Mouse (Mus musculus) heart, postnatal 0 days (tissue): ENCODE data around the gene Alk.

Source experiments
- CTCF ChIP-seq: IDR thresholded peaks from 2 replicates; pipeline ENCODE4 v1.5.1; 2016; ENCODE audit warnings: antibody characterized with exemption, control low read depth, low read depth
- EP300 ChIP-seq: IDR thresholded peaks from 2 replicates; pipeline ENCODE4 v1.6.1; 2016; ENCODE audit warnings: antibody characterized with exemption, low read depth

DNA sequence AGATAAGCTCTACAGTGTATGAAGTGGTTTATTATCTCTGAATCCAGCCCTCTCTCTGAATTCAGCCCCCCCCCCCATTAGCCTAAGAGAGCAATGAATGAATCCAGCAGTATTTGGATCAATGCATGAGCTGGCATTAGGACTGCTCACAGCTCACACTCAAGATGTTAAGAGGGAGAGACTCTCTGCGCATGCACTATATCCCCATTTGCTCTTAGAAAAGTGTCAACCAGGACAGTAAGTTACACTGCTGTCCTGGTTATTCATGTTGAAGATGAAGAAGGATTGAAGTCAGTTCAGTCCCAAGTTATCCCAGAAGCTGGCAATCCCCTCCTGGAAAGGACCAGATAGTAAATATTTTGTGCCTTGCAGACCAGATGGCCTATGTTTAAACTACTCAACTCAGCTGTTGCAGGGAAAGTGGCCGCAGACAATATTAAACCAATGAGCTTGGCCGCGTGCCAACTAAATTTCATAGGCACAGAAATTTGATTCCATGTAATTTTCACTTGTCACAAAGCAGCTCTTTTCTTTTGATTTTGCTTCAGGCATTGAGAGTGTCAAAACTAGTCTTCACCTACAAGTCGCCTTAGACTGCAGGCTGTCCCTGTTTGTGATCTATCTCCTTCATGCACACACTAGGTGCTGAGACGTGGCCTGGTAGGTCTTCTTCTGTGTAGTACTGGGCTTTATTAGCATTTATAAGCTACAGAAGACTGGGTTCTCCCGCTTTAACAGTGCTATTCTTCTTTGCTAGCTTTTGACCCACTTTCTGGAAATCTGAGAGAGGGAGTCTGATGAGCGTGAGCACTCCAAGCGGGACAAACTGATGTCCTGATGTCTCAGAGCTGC lies 339.0 kb downstream of the Alk start:
- TF ChIP-seq CTCF = no peak
- TF ChIP-seq EP300 = no peak
